Mouse (Mus musculus) testis, adult 2 months (tissue): ENCODE results near the gene Prok1.

ENCODE experiments used
- CTCF ChIP-seq: fragments of 200-500 bp; IDR thresholded peaks from 2 replicates; pipeline ENCODE4 v1.5.1; 2012; ENCODE audit warnings: low read depth, mild to moderate bottlenecking, inconsistent platforms, low read length, moderate library complexity; ENCODE audit not compliant: control insufficient read depth, insufficient read depth, insufficient replicate concordance
- POLR2A ChIP-seq: fragments of 200-500 bp; IDR thresholded peaks from 2 replicates; pipeline ENCODE4 v1.6.1; 2012; ENCODE audit warnings: low read depth, mild to moderate bottlenecking, inconsistent platforms, low read length, moderate library complexity; ENCODE audit not compliant: control insufficient read depth

DNA sequence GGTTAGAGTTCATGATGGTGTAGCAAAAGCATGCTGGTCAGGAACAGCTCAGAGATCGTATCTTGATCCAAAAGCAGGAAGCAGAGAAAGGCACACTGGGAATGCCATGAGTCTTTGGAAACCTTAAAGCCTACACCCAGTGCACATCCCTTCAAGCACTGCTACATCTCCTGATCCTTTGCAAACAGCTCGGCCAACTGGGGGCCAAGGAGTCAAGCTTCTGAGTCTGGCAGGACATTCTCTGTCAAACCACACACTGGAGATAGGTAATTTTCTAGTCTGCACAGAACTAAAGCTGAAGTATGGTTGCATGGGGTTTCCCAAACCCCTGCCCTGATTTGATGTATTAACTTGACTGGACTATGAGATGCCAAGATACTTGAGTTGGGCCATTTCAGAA lies 46.6 kb upstream of the Prok1 start:
- TF ChIP-seq CTCF = no peak
- TF ChIP-seq POLR2A = no peak
